Mouse (Mus musculus): ENCODE measurements around the gene Cops2. TPM values are rescaled to one million over a fixed set of nuclear protein-coding genes. Genes with fewer than 3 reads are reported as not detected.

Gene Cops2
- polyA plus RNA-seq, 1 experiment from 2014 or later, result 120 TPM

DNA sequence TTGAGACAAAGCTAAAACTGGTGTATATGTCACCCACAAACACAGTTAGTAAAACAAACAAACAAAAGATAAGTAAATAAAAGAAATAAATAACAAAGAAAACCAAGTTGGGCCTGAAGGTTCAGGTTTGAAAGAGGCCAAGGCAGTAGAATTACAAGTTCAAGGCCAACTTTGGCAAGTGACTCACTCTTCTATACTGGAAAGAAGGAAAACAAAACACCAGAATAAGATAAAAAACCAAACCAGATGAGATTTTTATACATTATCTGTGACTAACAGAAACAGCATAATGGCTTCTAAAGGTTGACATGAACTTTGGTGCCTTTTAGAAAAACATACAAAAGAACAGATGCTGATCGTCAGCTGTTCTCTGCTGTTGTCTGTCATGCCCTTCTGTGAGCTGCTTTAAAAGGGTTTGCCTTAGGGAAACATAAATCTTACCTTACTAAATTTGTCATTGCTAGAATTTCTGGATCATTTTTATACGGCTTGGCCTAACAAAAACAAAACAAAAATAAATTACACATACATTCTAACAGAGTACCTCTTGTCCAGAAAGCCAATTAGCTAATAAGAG, 20.1 kb downstream of the Cops2 start:
- Histone ChIP-seq H3K4me1 (ENCODE audit: control insufficient read depth, insufficient read depth, low read length) (no peaks in the 10 kb centered on the region), H3K27ac (ENCODE audit: low read depth, low read length) (no peak overlapping the region), H3K4me3 (ENCODE audit: low read depth, low read length) (no peak overlapping the region), H3K9me3 (ENCODE audit: control insufficient read depth, low read length) (no peaks in the 10 kb centered on the region), H3K27me3 (ENCODE audit: control insufficient read depth, insufficient read depth, low read length) (no peaks in the 10 kb centered on the region), H3K4me2 (no peak overlapping the region), H3K36me3 (ENCODE audit: control insufficient read depth, insufficient read depth, low read length) (peaks cover 12% of the 10 kb centered on the region), H3K9ac (ENCODE audit: low read length) (no peak overlapping the region)
- no peak for ATAC-seq (ENCODE audit: low FRiP score)
- no peak for DNase-seq (ENCODE audit: low spot score, missing footprints)
- 87% methylated on average over 2 of the region's 2 CpGs for WGBS

DNA sequence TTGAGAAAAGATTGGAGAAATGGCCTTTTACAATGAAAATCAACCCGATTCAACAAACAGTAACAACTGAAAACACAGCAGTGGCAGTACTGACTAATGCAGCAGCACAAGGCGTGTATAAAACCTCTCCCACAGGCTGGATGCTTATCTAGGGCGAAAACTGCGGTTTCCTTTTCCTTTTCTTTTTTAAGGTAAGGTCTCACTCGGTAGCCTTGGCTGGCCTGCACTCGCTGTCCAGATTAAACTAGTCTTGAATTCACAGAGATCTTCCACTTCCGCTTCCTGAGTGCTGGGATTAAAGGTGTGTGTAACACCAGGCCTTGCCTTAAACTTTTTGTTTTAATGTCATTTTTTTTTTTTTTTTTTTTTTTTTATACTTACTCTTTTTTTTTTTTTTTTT, 20.8 kb downstream of the Cops2 start:
- WGBS, result 97% methylated on average over 7 of the region's 7 CpGs
- ATAC-seq (ENCODE audit: low FRiP score) (no peak), DNase-seq (ENCODE audit: low spot score, missing footprints) (no peak)
- no peak overlapping the region for H3K9ac ChIP-seq (ENCODE audit: low read length)
- H3K4me3 ChIP-seq (ENCODE audit: low read depth, low read length), result no peak overlapping the region
- H3K4me1 ChIP-seq (ENCODE audit: control insufficient read depth, insufficient read depth, low read length), result no peaks in the 10 kb centered on the region
- no peaks in the 10 kb centered on the region for H3K9me3 ChIP-seq (ENCODE audit: control insufficient read depth, low read length)
- no peaks in the 10 kb centered on the region for H3K27me3 ChIP-seq (ENCODE audit: control insufficient read depth, insufficient read depth, low read length)
- no peak overlapping the region for H3K27ac ChIP-seq (ENCODE audit: low read depth, low read length)
- H3K36me3 ChIP-seq (ENCODE audit: control insufficient read depth, insufficient read depth, low read length), result peaks cover 10% of the 10 kb centered on the region
- no peak overlapping the region for H3K4me2 ChIP-seq

GRCm38 (mm10) chr2:125829924-125830323, 29.0 kb downstream of the Cops2 start:
- H3K9me3 ChIP-seq (ENCODE audit: control insufficient read depth, low read length), result no peaks in the 10 kb centered on the region
- H3K4me2 ChIP-seq, result no peak overlapping the region
- no peaks in the 10 kb centered on the region; the same call in 1 of the 2 replicates for H3K36me3 ChIP-seq (ENCODE audit: control insufficient read depth, insufficient read depth, low read length)
- H3K27me3 ChIP-seq (ENCODE audit: control insufficient read depth, insufficient read depth, low read length), result no peaks in the 10 kb centered on the region
- WGBS, result 98% methylated on average over 2 of the region's 2 CpGs
- no peaks in the 10 kb centered on the region for H3K4me1 ChIP-seq (ENCODE audit: control insufficient read depth, insufficient read depth, low read length)
- H3K27ac ChIP-seq (ENCODE audit: low read depth, low read length), result no peak overlapping the region
- no peak for DNase-seq (ENCODE audit: low spot score, missing footprints)
- H3K4me3 ChIP-seq (ENCODE audit: low read depth, low read length), result no peak overlapping the region
- H3K9ac ChIP-seq (ENCODE audit: low read length), result no peak overlapping the region
- ATAC-seq (ENCODE audit: low FRiP score), result no peak

- no peak overlapping the region for H3K4me3 ChIP-seq (ENCODE audit: low read depth, low read length)
- no peaks in the 10 kb centered on the region; the same call in 1 of the 2 replicates for H3K36me3 ChIP-seq (ENCODE audit: control insufficient read depth, insufficient read depth, low read length)
- DNase-seq (ENCODE audit: low spot score, missing footprints) (no peak), ATAC-seq (ENCODE audit: low FRiP score) (no peak)
- WGBS, result 89% methylated on average over 4 of the region's 4 CpGs
- no peaks in the 10 kb centered on the region for H3K9me3 ChIP-seq (ENCODE audit: control insufficient read depth, low read length)
- no peak overlapping the region for H3K27ac ChIP-seq (ENCODE audit: low read depth, low read length)
- H3K9ac ChIP-seq (ENCODE audit: low read length), result no peak overlapping the region
- H3K27me3 ChIP-seq (ENCODE audit: control insufficient read depth, insufficient read depth, low read length), result no peaks in the 10 kb centered on the region
- no peaks in the 10 kb centered on the region for H3K4me1 ChIP-seq (ENCODE audit: control insufficient read depth, insufficient read depth, low read length)
- H3K4me2 ChIP-seq, result no peak overlapping the region
Observed at GRCm38 (mm10) chr2:125827898-125828297, 31.0 kb downstream of the Cops2 start.

GRCm38 (mm10) chr2:125826201-125826600, 32.7 kb downstream of the Cops2 start:
- Histone ChIP-seq H3K4me2 (no peak overlapping the region), H3K27me3 (ENCODE audit: control insufficient read depth, insufficient read depth, low read length) (no peaks in the 10 kb centered on the region), H3K9ac (ENCODE audit: low read length) (no peak overlapping the region), H3K27ac (ENCODE audit: low read depth, low read length) (no peak overlapping the region), H3K4me1 (ENCODE audit: control insufficient read depth, insufficient read depth, low read length) (no peaks in the 10 kb centered on the region), H3K36me3 (ENCODE audit: control insufficient read depth, insufficient read depth, low read length) (no peaks in the 10 kb centered on the region), H3K4me3 (ENCODE audit: low read depth, low read length) (no peak overlapping the region), H3K9me3 (ENCODE audit: control insufficient read depth, low read length) (no peaks in the 10 kb centered on the region)
- ATAC-seq (ENCODE audit: low FRiP score), result no peak
- DNase-seq (ENCODE audit: low spot score, missing footprints), result no peak
- 69% methylated on average over 4 of the region's 4 CpGs for WGBS

DNA sequence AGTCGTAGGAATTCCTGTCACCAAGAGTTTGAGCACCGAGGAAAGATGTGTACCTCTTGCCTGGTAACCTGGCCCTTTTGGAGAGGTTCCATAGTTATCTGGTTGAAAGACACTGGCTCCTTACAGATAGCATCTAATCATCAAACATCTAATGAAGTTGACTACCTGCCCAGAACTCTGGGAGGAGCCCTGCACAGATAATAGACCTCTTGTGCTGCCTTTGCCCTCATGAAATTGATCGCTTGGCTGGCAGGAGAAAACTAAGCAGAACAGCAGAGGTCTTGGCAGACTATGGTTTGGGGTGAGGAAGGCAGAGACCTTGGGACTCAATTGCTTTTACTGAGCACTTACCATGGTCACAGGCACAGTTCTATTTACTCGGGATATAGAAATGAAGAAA, 38.5 kb downstream of the Cops2 start:
- WGBS, result 82% methylated on average over 4 of the region's 4 CpGs
- Histone ChIP-seq H3K4me2 (no peak overlapping the region), H3K4me3 (ENCODE audit: low read depth, low read length) (no peak overlapping the region), H3K36me3 (ENCODE audit: control insufficient read depth, insufficient read depth, low read length) (no peaks in the 10 kb centered on the region), H3K27me3 (ENCODE audit: control insufficient read depth, insufficient read depth, low read length) (no peaks in the 10 kb centered on the region), H3K9me3 (ENCODE audit: control insufficient read depth, low read length) (no peaks in the 10 kb centered on the region), H3K9ac (ENCODE audit: low read length) (no peak overlapping the region), H3K4me1 (ENCODE audit: control insufficient read depth, insufficient read depth, low read length) (no peaks in the 10 kb centered on the region), H3K27ac (ENCODE audit: low read depth, low read length) (no peak overlapping the region)
- DNase-seq (ENCODE audit: low spot score, missing footprints) (no peak), ATAC-seq (ENCODE audit: low FRiP score) (no peak)

GRCm38 (mm10) chr2:125813972-125814595, 44.9 kb downstream of the Cops2 start:
- Histone ChIP-seq H3K4me1 (ENCODE audit: control insufficient read depth, insufficient read depth, low read length) (no peaks in the 10 kb centered on the region), H3K9ac (ENCODE audit: low read length) (no peak overlapping the region), H3K4me2 (no peak overlapping the region), H3K27ac (ENCODE audit: low read depth, low read length) (no peak overlapping the region), H3K4me3 (ENCODE audit: low read depth, low read length) (no peak overlapping the region), H3K36me3 (ENCODE audit: control insufficient read depth, insufficient read depth, low read length) (no peaks in the 10 kb centered on the region), H3K9me3 (ENCODE audit: control insufficient read depth, low read length) (no peaks in the 10 kb centered on the region), H3K27me3 (ENCODE audit: control insufficient read depth, insufficient read depth, low read length) (no peaks in the 10 kb centered on the region)
- WGBS, result 79% methylated on average over 9 of the region's 9 CpGs
- DNase-seq (ENCODE audit: low spot score, missing footprints) (no peak), ATAC-seq (ENCODE audit: low FRiP score) (no peak)

DNA sequence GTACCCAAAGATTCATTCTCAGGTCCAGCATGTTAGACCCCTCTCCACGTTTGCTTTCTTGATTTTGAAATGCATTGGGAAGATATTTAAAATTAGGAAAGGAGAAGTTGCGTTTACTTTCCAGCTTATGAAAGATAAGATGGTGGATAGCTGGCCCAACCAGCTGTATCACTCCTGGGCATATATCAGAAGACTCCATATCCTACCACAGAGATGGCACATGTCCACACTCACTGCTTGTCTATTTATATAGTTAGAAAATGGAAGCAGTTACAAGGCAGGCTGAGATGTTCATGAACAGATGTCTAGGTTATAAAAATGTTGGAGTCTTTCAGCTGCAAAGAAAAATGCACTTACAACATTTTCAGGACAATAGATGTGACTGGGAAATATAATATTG, 47.6 kb downstream of the Cops2 start:
- ATAC-seq (ENCODE audit: low FRiP score), result no peak
- no peak for DNase-seq (ENCODE audit: low spot score, missing footprints)
- no peaks in the 10 kb centered on the region for H3K27me3 ChIP-seq (ENCODE audit: control insufficient read depth, insufficient read depth, low read length)
- no peak overlapping the region for H3K9ac ChIP-seq (ENCODE audit: low read length)
- no peaks in the 10 kb centered on the region for H3K4me1 ChIP-seq (ENCODE audit: control insufficient read depth, insufficient read depth, low read length)
- H3K27ac ChIP-seq (ENCODE audit: low read depth, low read length), result no peak overlapping the region
- 85% methylated on average over 2 of the region's 2 CpGs for WGBS
- H3K4me3 ChIP-seq (ENCODE audit: low read depth, low read length), result no peak overlapping the region
- no peaks in the 10 kb centered on the region for H3K9me3 ChIP-seq (ENCODE audit: control insufficient read depth, low read length)
- H3K36me3 ChIP-seq (ENCODE audit: control insufficient read depth, insufficient read depth, low read length), result no peaks in the 10 kb centered on the region
- no peak overlapping the region for H3K4me2 ChIP-seq

DNA sequence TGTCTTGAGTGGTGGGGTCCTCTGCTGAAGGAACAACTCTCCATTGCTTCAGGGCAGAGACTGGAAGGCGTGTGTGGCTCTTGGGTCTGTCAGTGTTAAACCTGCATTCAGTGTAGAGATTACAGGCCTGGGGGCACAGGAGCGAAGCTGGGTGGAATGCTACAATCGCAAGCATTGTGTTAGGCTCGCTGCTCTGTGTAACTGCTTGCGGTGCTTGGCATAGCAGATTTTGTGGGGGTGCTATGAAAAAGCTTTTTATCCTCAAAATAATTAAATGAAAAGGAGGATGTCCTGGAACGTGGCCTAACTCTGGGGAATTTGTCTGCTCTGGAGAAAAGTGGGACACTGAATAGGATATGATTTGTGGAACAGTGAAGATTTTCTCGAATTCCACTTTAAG, 49.4 kb downstream of the Cops2 start:
- no peak overlapping the region for H3K4me3 ChIP-seq (ENCODE audit: low read depth, low read length)
- no peaks in the 10 kb centered on the region for H3K36me3 ChIP-seq (ENCODE audit: control insufficient read depth, insufficient read depth, low read length)
- DNase-seq (ENCODE audit: low spot score, missing footprints) (no peak), ATAC-seq (ENCODE audit: low FRiP score) (no peak)
- WGBS, result 79% methylated on average over 7 of the region's 7 CpGs
- no peak overlapping the region for H3K9ac ChIP-seq (ENCODE audit: low read length)
- H3K27me3 ChIP-seq (ENCODE audit: control insufficient read depth, insufficient read depth, low read length), result no peaks in the 10 kb centered on the region
- H3K4me2 ChIP-seq, result no peak overlapping the region
- H3K27ac ChIP-seq (ENCODE audit: low read depth, low read length), result no peak overlapping the region
- no peaks in the 10 kb centered on the region for H3K9me3 ChIP-seq (ENCODE audit: control insufficient read depth, low read length)
- no peaks in the 10 kb centered on the region for H3K4me1 ChIP-seq (ENCODE audit: control insufficient read depth, insufficient read depth, low read length)
